Mouse (Mus musculus): ENCODE data around the gene Stac. TPM values are rescaled to one million over a fixed set of nuclear protein-coding genes. Genes with fewer than 3 reads are reported as not detected.

Gene Stac
- polyA plus RNA-seq, 1 experiment from 2014 or later: 2.3 TPM

GRCm38 (mm10) chr9:111573836-111574235 lies 116.3 kb downstream of the Stac start:
- Histone ChIP-seq H3K4me2 (ENCODE audit: low read length) (no peak overlapping the region), H3K36me3 (ENCODE audit: insufficient read depth, low read length) (no peaks in the 10 kb centered on the region), H3K9me3 (replicated peaks; ENCODE audit: low read length) (no peaks in the 10 kb centered on the region), H3K27me3 (ENCODE audit: insufficient read depth, low read length) (no peaks in the 10 kb centered on the region), H3K9ac (ENCODE audit: low read depth, low read length) (no peak overlapping the region), H3K27ac (no peak overlapping the region), H3K4me3 (replicated peaks; ENCODE audit: low read depth, low read length) (no peak overlapping the region), H3K4me1 (replicated peaks; ENCODE audit: insufficient read depth, low read length) (no peaks in the 10 kb centered on the region)
- DNase-seq (ENCODE audit: low spot score) (no peak), ATAC-seq (replicated peaks; ENCODE audit: low FRiP score, low read depth) (no peak)
- 94% methylated on average over 5 of the region's 5 CpGs for WGBS
- TF ChIP-seq CTCF (IDR thresholded peaks at IDR 0.05; ENCODE audit: low read depth): no peak

- no peak overlapping the region for H3K27ac ChIP-seq
- ATAC-seq (replicated peaks; ENCODE audit: low FRiP score, low read depth) (no peak), DNase-seq (ENCODE audit: low spot score) (peak; percentile 62)
- H3K9me3 ChIP-seq (replicated peaks; ENCODE audit: low read length): no peaks in the 10 kb centered on the region
- H3K27me3 ChIP-seq (ENCODE audit: insufficient read depth, low read length): no peaks in the 10 kb centered on the region
- no peak overlapping the region for H3K4me2 ChIP-seq (ENCODE audit: low read length)
- no peak overlapping the region for H3K4me3 ChIP-seq (replicated peaks; ENCODE audit: low read depth, low read length)
- TF ChIP-seq CTCF (IDR thresholded peaks at IDR 0.05; ENCODE audit: low read depth): peak; percentile 48; the same call in 1 of the 2 replicates
- H3K9ac ChIP-seq (ENCODE audit: low read depth, low read length): no peak overlapping the region
- H3K4me1 ChIP-seq (replicated peaks; ENCODE audit: insufficient read depth, low read length): no peaks in the 10 kb centered on the region
- WGBS: 81% methylated on average over 5 of the region's 5 CpGs
- H3K36me3 ChIP-seq (ENCODE audit: insufficient read depth, low read length): no peaks in the 10 kb centered on the region
These were observed 118.5 kb downstream of the Stac start for GRCm38 (mm10) chr9:111571619-111572018.

DNA sequence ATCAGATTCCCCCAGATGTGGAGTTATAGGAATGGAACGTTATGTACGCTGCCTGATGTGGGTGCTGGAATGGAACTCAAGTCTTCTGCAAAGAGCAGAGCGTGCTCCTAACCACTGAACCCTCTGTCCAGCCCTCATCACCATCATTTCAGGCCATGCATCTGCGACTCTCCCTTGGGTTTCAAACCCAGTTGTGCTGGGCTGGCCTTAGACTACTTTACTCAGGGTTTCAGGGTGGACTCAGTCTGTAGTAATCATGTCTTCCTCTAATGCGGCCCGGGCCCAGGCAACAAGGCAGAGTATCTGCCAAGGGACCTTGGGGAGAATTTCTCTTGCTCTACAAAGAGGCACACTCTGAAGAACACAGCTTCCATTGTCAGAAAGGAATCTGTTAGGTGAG lies 126.0 kb downstream of the Stac start:
- WGBS: 97% methylated on average over 6 of the region's 6 CpGs
- no peak for DNase-seq (ENCODE audit: low spot score)
- H3K27ac ChIP-seq: no peak overlapping the region
- no peaks in the 10 kb centered on the region for H3K9me3 ChIP-seq (replicated peaks; ENCODE audit: low read length)
- peaks cover 14% of the 10 kb centered on the region for H3K4me1 ChIP-seq (replicated peaks; ENCODE audit: insufficient read depth, low read length)
- H3K4me2 ChIP-seq (ENCODE audit: low read length): no peak overlapping the region
- no peak overlapping the region for H3K9ac ChIP-seq (ENCODE audit: low read depth, low read length)
- H3K36me3 ChIP-seq (ENCODE audit: insufficient read depth, low read length): no peaks in the 10 kb centered on the region
- ATAC-seq (replicated peaks; ENCODE audit: low FRiP score, low read depth): no peak
- H3K4me3 ChIP-seq (replicated peaks; ENCODE audit: low read depth, low read length): no peak overlapping the region
- no peak for TF ChIP-seq CTCF (IDR thresholded peaks at IDR 0.05; ENCODE audit: low read depth)
- no peaks in the 10 kb centered on the region for H3K27me3 ChIP-seq (ENCODE audit: insufficient read depth, low read length)

DNA sequence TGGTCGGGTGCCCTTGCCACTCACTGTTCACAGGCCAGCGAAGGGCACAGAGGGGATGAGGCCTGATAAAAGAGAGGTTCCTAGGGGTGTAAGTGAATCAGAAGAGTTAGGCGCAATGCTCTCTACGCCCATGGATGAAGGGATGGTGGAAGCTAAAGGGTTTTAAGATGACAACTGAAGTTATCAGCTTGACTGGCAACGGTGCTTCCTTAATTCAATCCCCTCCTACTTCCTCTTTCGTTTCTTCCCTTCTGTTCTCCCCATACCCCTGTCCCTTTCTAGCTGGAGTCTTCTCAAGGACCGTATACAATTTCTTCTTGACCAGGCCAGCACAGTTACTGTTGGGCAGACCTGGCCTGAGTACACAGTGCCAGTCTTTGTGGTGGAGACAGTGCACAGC lies 126.9 kb downstream of the Stac start:
- Histone ChIP-seq H3K9ac (ENCODE audit: low read depth, low read length) (no peak overlapping the region), H3K27ac (peak overlapping the region; percentile 64; the same call in 1 of the 2 replicates), H3K36me3 (ENCODE audit: insufficient read depth, low read length) (no peaks in the 10 kb centered on the region), H3K9me3 (replicated peaks; ENCODE audit: low read length) (no peaks in the 10 kb centered on the region), H3K4me1 (replicated peaks; ENCODE audit: insufficient read depth, low read length) (peaks cover 14% of the 10 kb centered on the region), H3K4me3 (replicated peaks; ENCODE audit: low read depth, low read length) (no peak overlapping the region), H3K4me2 (ENCODE audit: low read length) (peak overlapping the region; percentile 38; the same call in 1 of the 2 replicates), H3K27me3 (ENCODE audit: insufficient read depth, low read length) (no peaks in the 10 kb centered on the region)
- no peak for TF ChIP-seq CTCF (IDR thresholded peaks at IDR 0.05; ENCODE audit: low read depth)
- DNase-seq (ENCODE audit: low spot score): no peak
- ATAC-seq (replicated peaks; ENCODE audit: low FRiP score, low read depth): no peak
- WGBS: 67% methylated on average over 7 of the region's 7 CpGs

- peak; percentile 37 for DNase-seq (ENCODE audit: low spot score)
- H3K4me2 ChIP-seq (ENCODE audit: low read length): peak overlapping the region; percentile 38
These were observed 127.7 kb downstream of the Stac start for GRCm38 (mm10) chr9:111562217-111562988.

GRCm38 (mm10) chr9:111556699-111557098 lies 133.4 kb downstream of the Stac start:
- Histone ChIP-seq H3K4me2 (ENCODE audit: low read length) (no peak overlapping the region), H3K4me1 (replicated peaks; ENCODE audit: insufficient read depth, low read length) (no peaks in the 10 kb centered on the region), H3K36me3 (ENCODE audit: insufficient read depth, low read length) (no peaks in the 10 kb centered on the region), H3K27me3 (ENCODE audit: insufficient read depth, low read length) (no peaks in the 10 kb centered on the region), H3K9ac (ENCODE audit: low read depth, low read length) (no peak overlapping the region), H3K9me3 (replicated peaks; ENCODE audit: low read length) (no peaks in the 10 kb centered on the region), H3K27ac (no peak overlapping the region), H3K4me3 (replicated peaks; ENCODE audit: low read depth, low read length) (no peak overlapping the region)
- DNase-seq (ENCODE audit: low spot score) (no peak), ATAC-seq (replicated peaks; ENCODE audit: low FRiP score, low read depth) (no peak)
- WGBS: 78% methylated on average over 3 of the region's 3 CpGs
- no peak for TF ChIP-seq CTCF (IDR thresholded peaks at IDR 0.05; ENCODE audit: low read depth)

More at GRCm38 (mm10) chr9:111562217-111562988, 127.7 kb downstream of the Stac start:
- 0 out of 2 replicates have a peak, but pooled peaks have one; percentile 21 for ATAC-seq (replicated peaks; ENCODE audit: low FRiP score, low read depth)
- Histone ChIP-seq H3K9ac (ENCODE audit: low read depth, low read length) (0 out of 2 replicates have a peak overlapping the region, but pooled peaks have one; percentile 23), H3K27ac (peak overlapping the region; percentile 64), H3K4me3 (replicated peaks; ENCODE audit: low read depth, low read length) (no peak overlapping the region), H3K9me3 (replicated peaks; ENCODE audit: low read length) (no peaks in the 10 kb centered on the region), H3K27me3 (ENCODE audit: insufficient read depth, low read length) (no peaks in the 10 kb centered on the region), H3K4me1 (replicated peaks; ENCODE audit: insufficient read depth, low read length) (peaks cover 14% of the 10 kb centered on the region), H3K36me3 (ENCODE audit: insufficient read depth, low read length) (no peaks in the 10 kb centered on the region)
- no peak for TF ChIP-seq CTCF (IDR thresholded peaks at IDR 0.05; ENCODE audit: low read depth)
- 19% methylated on average over 19 of the region's 19 CpGs for WGBS

All from kidney, postnatal 0 days (tissue).